Mouse (Mus musculus): ENCODE data around the gene Zfp965.
"Not testable (repeated sequence)": the region's sequence is repeated elsewhere in the genome, so short reads cannot be mapped to it uniquely, and the experiment has no call there.

Zfp965 gene

DNA sequence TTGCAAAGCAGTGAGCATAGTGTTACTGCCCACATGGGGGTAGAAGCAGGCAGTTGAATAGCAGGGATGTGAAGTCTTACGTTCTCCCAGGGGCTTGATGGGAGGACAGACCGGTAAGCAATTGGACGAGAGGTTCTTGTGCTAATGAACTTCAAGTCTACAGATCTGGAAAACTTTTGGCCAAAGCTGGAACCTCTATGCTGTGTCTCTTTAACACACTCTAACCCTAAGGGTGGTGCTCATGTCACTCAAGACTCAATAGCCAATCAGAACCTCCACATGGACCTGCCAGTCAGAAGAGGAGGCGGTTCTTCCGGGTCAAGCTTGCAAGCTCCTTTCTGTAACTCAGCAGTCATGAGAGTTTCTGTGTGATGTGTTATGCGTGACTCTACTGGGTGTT is at the start of gene Zfp965:
Zfp965 (plus strand) TSS at position 301 of the 400 bp plus-strand sequence.
- DNase-seq = not testable (repeated sequence)

DNA sequence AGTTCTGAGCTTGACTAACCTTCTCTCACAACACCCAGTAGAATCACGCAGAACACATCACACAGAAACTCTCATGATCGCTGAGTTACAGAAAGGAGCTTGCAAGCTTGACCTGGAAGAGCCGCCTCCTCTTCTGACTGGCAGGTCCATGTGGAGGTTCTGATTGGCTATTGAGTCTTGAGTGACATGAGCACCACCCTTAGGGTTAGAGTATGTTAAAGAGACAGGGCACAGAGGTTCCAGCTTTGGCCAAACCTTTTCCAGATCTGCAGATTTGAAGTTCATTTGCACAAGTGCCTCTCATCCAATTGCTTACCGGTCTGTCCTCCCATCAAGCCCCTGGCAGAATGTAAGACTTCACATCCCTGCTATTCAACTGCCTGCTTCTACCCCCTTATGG is 34.1 kb upstream of the Zfp965 start, which contains the start of gene Gm4724:
Gm4724 (minus strand) TSS at position 101 of the 400 bp plus-strand sequence.
- DNase-seq = not testable (repeated sequence)

Data from kidney, adult 11 months (tissue).